Mouse (Mus musculus) gastrocnemius, adult 18-20 months (tissue): ENCODE measurements around the gene Hc. TPM values are rescaled to one million over a fixed set of nuclear protein-coding genes. Genes with fewer than 3 reads are reported as not detected.

Source experiments
- DNase-seq: peaks from one replicate; pipeline ENCODE4 v3.0.0; 2021; ENCODE audit warnings: low spot score
- total RNA-seq, 2 experiments: library from RNA; stranded (reverse); gene quantifications; 2 replicates each; pipeline ENCODE4 v1.2.3; 2021

Gene Hc
- total RNA-seq, 2 experiments from 2014 or later: 0.19 TPM; not detected in 1

- DNase-seq: no peak
Observed at GRCm38 (mm10) chr2:35058325-35058724, 2.9 kb downstream of the Hc start.

- DNase-seq: no peak
Observed at GRCm38 (mm10) chr2:35057243-35057642, 4.0 kb downstream of the Hc start.

- peak; percentile 13 for DNase-seq
Observed at GRCm38 (mm10) chr2:35048851-35049250, 12.4 kb downstream of the Hc start.

- DNase-seq: peak; percentile 9
Observed at GRCm38 (mm10) chr2:35044956-35045355, 16.3 kb downstream of the Hc start.

GRCm38 (mm10) chr2:35038580-35039375 is 22.5 kb downstream of the Hc start:
- DNase-seq: no peak

- DNase-seq: no peak
Observed at GRCm38 (mm10) chr2:35024646-35025154, 36.5 kb downstream of the Hc start.

- no peak for DNase-seq
Observed at GRCm38 (mm10) chr2:35021806-35022205, 39.4 kb downstream of the Hc start.

- no peak for DNase-seq
Observed at GRCm38 (mm10) chr2:35015861-35016260, 45.4 kb downstream of the Hc start.

GRCm38 (mm10) chr2:35011649-35012048 is 49.6 kb downstream of the Hc start:
- DNase-seq: no peak

GRCm38 (mm10) chr2:34998956-34999355 is 62.3 kb downstream of the Hc start:
- DNase-seq: no peak

- DNase-seq: no peak
Observed at GRCm38 (mm10) chr2:34996506-34996905, 64.7 kb downstream of the Hc start.

- no peak for DNase-seq
Observed at GRCm38 (mm10) chr2:34993696-34994356, 67.4 kb downstream of the Hc start.

GRCm38 (mm10) chr2:34992729-34993695 is 68.2 kb downstream of the Hc start:
- peak; percentile 29 for DNase-seq

- DNase-seq: no peak
Observed at GRCm38 (mm10) chr2:34991966-34992365, 69.3 kb downstream of the Hc start.

- no peak for DNase-seq
Observed at GRCm38 (mm10) chr2:34989749-34990148, 71.5 kb downstream of the Hc start.

- DNase-seq: no peak
Observed at GRCm38 (mm10) chr2:34987595-34987994, 73.6 kb downstream of the Hc start.

- no peak for DNase-seq
Observed at GRCm38 (mm10) chr2:34984885-34985284, 76.4 kb downstream of the Hc start.

- DNase-seq: peak; percentile 34
Observed at GRCm38 (mm10) chr2:34982906-34983698, 78.1 kb downstream of the Hc start.

GRCm38 (mm10) chr2:34982096-34982724 is 79.0 kb downstream of the Hc start:
- no peak for DNase-seq

- no peak for DNase-seq
Observed at GRCm38 (mm10) chr2:34979459-34980011, 81.7 kb downstream of the Hc start.
